Mouse (Mus musculus): ENCODE measurements around the gene Npc2.

The Npc2 gene

GRCm38 (mm10) chr12:84772726-84773441 lies at the start of gene Npc2, which contains the start of gene Isca2:
Gene Npc2 (minus strand): TSS chr12:84773152.
Gene Isca2 (plus strand): TSS chr12:84773251.
- DNase-seq (ENCODE audit: low read depth, low spot score), result peak; percentile 100

- DNase-seq (ENCODE audit: low read depth, low spot score), result no peak
These were observed 46.5 kb upstream of the Npc2 start for GRCm38 (mm10) chr12:84819236-84820168.

GRCm38 (mm10) chr12:84818496-84818895 lies 45.5 kb upstream of the Npc2 start:
- DNase-seq (ENCODE audit: low read depth, low spot score), result no peak

GRCm38 (mm10) chr12:84814663-84815325 lies 41.8 kb upstream of the Npc2 start:
- no peak for DNase-seq (ENCODE audit: low read depth, low spot score)

- no peak for DNase-seq (ENCODE audit: low read depth, low spot score)
These were observed 40.8 kb upstream of the Npc2 start for GRCm38 (mm10) chr12:84813773-84814172.

GRCm38 (mm10) chr12:84812004-84812403 lies 39.1 kb upstream of the Npc2 start:
- DNase-seq (ENCODE audit: low read depth, low spot score), result no peak

GRCm38 (mm10) chr12:84811510-84811909 lies 38.6 kb upstream of the Npc2 start:
- no peak for DNase-seq (ENCODE audit: low read depth, low spot score)

GRCm38 (mm10) chr12:84810810-84811209 lies 37.9 kb upstream of the Npc2 start:
- DNase-seq (ENCODE audit: low read depth, low spot score), result no peak

GRCm38 (mm10) chr12:84809033-84809432 lies 36.1 kb upstream of the Npc2 start:
- no peak for DNase-seq (ENCODE audit: low read depth, low spot score)

GRCm38 (mm10) chr12:84807351-84807750 lies 34.4 kb upstream of the Npc2 start:
- DNase-seq (ENCODE audit: low read depth, low spot score), result no peak

GRCm38 (mm10) chr12:84806726-84807125 lies 33.8 kb upstream of the Npc2 start:
- DNase-seq (ENCODE audit: low read depth, low spot score), result no peak

GRCm38 (mm10) chr12:84806010-84806409 lies 33.1 kb upstream of the Npc2 start:
- DNase-seq (ENCODE audit: low read depth, low spot score), result no peak

GRCm38 (mm10) chr12:84805228-84805842 lies 32.4 kb upstream of the Npc2 start:
- DNase-seq (ENCODE audit: low read depth, low spot score), result no peak

- DNase-seq (ENCODE audit: low read depth, low spot score), result no peak
These were observed 29.7 kb upstream of the Npc2 start for GRCm38 (mm10) chr12:84802625-84803024.

GRCm38 (mm10) chr12:84801532-84802110 lies 28.7 kb upstream of the Npc2 start:
- DNase-seq (ENCODE audit: low read depth, low spot score), result no peak

GRCm38 (mm10) chr12:84800419-84800818 lies 27.5 kb upstream of the Npc2 start:
- DNase-seq (ENCODE audit: low read depth, low spot score), result no peak

- DNase-seq (ENCODE audit: low read depth, low spot score), result no peak
These were observed 26.1 kb upstream of the Npc2 start for GRCm38 (mm10) chr12:84799086-84799485.

- DNase-seq (ENCODE audit: low read depth, low spot score), result no peak
These were observed 21.7 kb upstream of the Npc2 start for GRCm38 (mm10) chr12:84794647-84795046.

GRCm38 (mm10) chr12:84792629-84793028 lies 19.7 kb upstream of the Npc2 start:
- DNase-seq (ENCODE audit: low read depth, low spot score), result no peak

- DNase-seq (ENCODE audit: low read depth, low spot score), result no peak
These were observed 17.9 kb upstream of the Npc2 start for GRCm38 (mm10) chr12:84790853-84791252.

GRCm38 (mm10) chr12:84786091-84786490 lies 13.1 kb upstream of the Npc2 start:
- DNase-seq (ENCODE audit: low read depth, low spot score), result no peak
